Mouse (Mus musculus) intestine, postnatal 0 days (tissue): ENCODE measurements at regions not wholly inside any gene's neighbourhood (a gene's known extent, or its start where the extent isn't known, plus 50 kb on each side); places are given as distances from the start of the nearest gene placed in this dataset.

ENCODE experiments used
- ATAC-seq: fragments of 200-750 bp; cut with Nextera tagmentation; 2 replicates; pipeline ENCODE4 v1.8.0; 2017; ENCODE audit warnings: mild to moderate bottlenecking, moderate TSS enrichment, moderate library complexity
- H3K27ac ChIP-seq: fragments of 300-500 bp; sonication (generic); 2 replicates; pipeline ENCODE4 v1.5.1; 2014; ENCODE audit warnings: mild to moderate bottlenecking, low read depth, low read length, moderate library complexity
- H3K27me3 ChIP-seq: fragments of 300-500 bp; sonication (generic); replicated peaks from 2 replicates; pipeline ENCODE4 v1.6.1; 2014; ENCODE audit warnings: low read length, mixed read lengths; ENCODE audit not compliant: control insufficient read depth, insufficient read depth
- H3K36me3 ChIP-seq: fragments of 300-500 bp; sonication (generic); 2 replicates; pipeline ENCODE4 v1.6.1; 2014; ENCODE audit warnings: mild to moderate bottlenecking, moderate library complexity; ENCODE audit not compliant: control insufficient read depth, insufficient read depth
- H3K4me1 ChIP-seq: fragments of 300-500 bp; sonication (generic); replicated peaks from 2 replicates; pipeline ENCODE4 v1.6.1; 2014; ENCODE audit warnings: antibody characterized with exemption, low read length, mixed read lengths; ENCODE audit not compliant: control insufficient read depth, insufficient read depth
- H3K4me2 ChIP-seq: fragments of 300-500 bp; sonication (generic); replicated peaks from 2 replicates; pipeline ENCODE4 v1.6.1; 2014; ENCODE audit warnings: low read depth, mild to moderate bottlenecking, moderate library complexity
- H3K4me3 ChIP-seq: fragments of 300-500 bp; sonication (generic); 2 replicates; pipeline ENCODE4 v1.5.1; 2014; ENCODE audit warnings: low read depth, low read length
- H3K9ac ChIP-seq: fragments of 300-500 bp; sonication (generic); 2 replicates; pipeline ENCODE4 v1.6.1; 2014; ENCODE audit warnings: mild to moderate bottlenecking, low read depth, low read length
- H3K9me3 ChIP-seq: fragments of 300-500 bp; sonication (generic); 2 replicates; pipeline ENCODE4 v1.6.1; 2016; ENCODE audit warnings: mixed run types; ENCODE audit not compliant: control insufficient read depth
- CTCF ChIP-seq: sonication (generic); IDR thresholded peaks from 2 replicates; pipeline ENCODE4 v1.5.1; 2016; ENCODE audit warnings: low read depth, mild to moderate bottlenecking, control low read depth, antibody characterized with exemption, moderate library complexity
- WGBS: fragments of 180-500 bp; shearing (Covaris S2); extraction: QIAGEN DNeasy Blood & Tissue Kit; methylation state at CpG from one replicate; pipeline ENCODE4 v1.1.7; 2014; 5-methylcytosine and 5-hydroxymethylcytosine counted together

GRCm38 (mm10) chr3:147127740-147128139, 275.6 kb downstream of the Ttll7 start:
- no peak for TF ChIP-seq CTCF
- Histone ChIP-seq H3K4me1 (no peaks in the 10 kb centered on the region), H3K4me2 (no peak overlapping the region), H3K9me3 (no peaks in the 10 kb centered on the region), H3K36me3 (no peaks in the 10 kb centered on the region), H3K9ac (no peak overlapping the region), H3K4me3 (no peak overlapping the region), H3K27me3 (no peaks in the 10 kb centered on the region), H3K27ac (no peak overlapping the region)
- WGBS, result 75% methylated on average over 6 of the region's 6 CpGs
- ATAC-seq, result no peak

GRCm38 (mm10) chr3:147132830-147133229, 280.7 kb downstream of the Ttll7 start:
- Histone ChIP-seq H3K9ac (no peak overlapping the region), H3K9me3 (no peaks in the 10 kb centered on the region), H3K36me3 (no peaks in the 10 kb centered on the region), H3K27me3 (no peaks in the 10 kb centered on the region), H3K27ac (no peak overlapping the region), H3K4me3 (no peak overlapping the region), H3K4me2 (no peak overlapping the region), H3K4me1 (no peaks in the 10 kb centered on the region)
- TF ChIP-seq CTCF, result no peak
- WGBS, result 89% methylated on average over 13 of the region's 13 CpGs
- no peak for ATAC-seq

- no peak for TF ChIP-seq CTCF
- H3K4me1 ChIP-seq, result no peaks in the 10 kb centered on the region
- no peaks in the 10 kb centered on the region for H3K27me3 ChIP-seq
- 92% methylated on average over 13 of the region's 13 CpGs for WGBS
- no peak overlapping the region for H3K9ac ChIP-seq
- no peaks in the 10 kb centered on the region for H3K36me3 ChIP-seq
- H3K4me2 ChIP-seq, result no peak overlapping the region
- no peak overlapping the region for H3K4me3 ChIP-seq
- no peaks in the 10 kb centered on the region for H3K9me3 ChIP-seq
- no peak for ATAC-seq
- no peak overlapping the region for H3K27ac ChIP-seq
These were observed 281.2 kb downstream of the Ttll7 start for GRCm38 (mm10) chr3:147133408-147133807.

DNA sequence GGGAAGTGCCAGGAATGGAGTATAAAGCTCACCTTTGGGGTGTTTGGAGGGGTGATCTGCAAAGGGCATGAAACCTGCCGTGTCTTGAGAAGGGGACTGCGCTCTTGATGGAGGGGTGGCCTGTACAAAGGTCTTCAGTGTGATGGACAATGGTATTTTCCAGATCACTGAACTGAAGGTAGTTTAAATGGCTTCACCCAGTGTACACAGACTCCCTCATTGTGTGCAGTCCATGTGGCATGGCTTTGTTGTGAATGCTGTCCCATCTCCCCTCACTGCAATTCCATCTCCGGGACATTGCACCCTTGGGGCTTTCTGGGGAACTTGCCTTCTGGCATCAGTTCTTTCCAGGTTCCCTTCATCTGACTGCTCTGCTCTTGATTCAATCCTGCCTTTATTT, 288.2 kb downstream of the Ttll7 start:
- ATAC-seq, result no peak
- H3K9me3 ChIP-seq, result no peaks in the 10 kb centered on the region
- no peak overlapping the region for H3K4me2 ChIP-seq
- H3K36me3 ChIP-seq, result no peaks in the 10 kb centered on the region
- TF ChIP-seq CTCF, result no peak
- H3K4me1 ChIP-seq, result no peaks in the 10 kb centered on the region
- H3K4me3 ChIP-seq, result no peak overlapping the region
- no peak overlapping the region for H3K27ac ChIP-seq
- H3K27me3 ChIP-seq, result no peaks in the 10 kb centered on the region
- no peak overlapping the region for H3K9ac ChIP-seq
- WGBS, result 86% methylated on average over 3 of the region's 3 CpGs

DNA sequence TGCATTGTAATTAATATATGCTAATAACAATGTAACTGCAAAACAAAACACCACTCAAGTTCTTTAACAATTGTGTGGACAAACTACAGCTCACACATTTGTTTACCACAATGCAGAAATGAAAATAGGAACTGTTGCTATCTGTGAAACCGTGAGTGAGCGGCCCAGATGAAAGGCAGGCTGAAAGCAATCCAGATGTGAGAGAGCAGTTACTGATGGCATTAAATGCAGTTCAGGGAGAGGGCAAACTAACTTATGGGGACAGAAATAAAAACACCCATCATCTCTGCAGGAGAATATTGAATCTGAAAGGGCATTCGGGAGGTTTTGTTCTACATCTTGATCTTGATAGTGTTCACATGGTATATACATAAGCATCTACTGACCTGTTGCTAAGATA, 301.3 kb downstream of the Ttll7 start:
- H3K4me1 ChIP-seq, result no peaks in the 10 kb centered on the region
- ATAC-seq, result no peak
- no peak overlapping the region for H3K4me3 ChIP-seq
- H3K9me3 ChIP-seq, result no peaks in the 10 kb centered on the region
- H3K27ac ChIP-seq, result no peak overlapping the region
- no peak overlapping the region for H3K9ac ChIP-seq
- 74% methylated on average over 3 of the region's 3 CpGs for WGBS
- TF ChIP-seq CTCF, result no peak
- no peaks in the 10 kb centered on the region for H3K36me3 ChIP-seq
- no peaks in the 10 kb centered on the region for H3K27me3 ChIP-seq
- H3K4me2 ChIP-seq, result no peak overlapping the region

DNA sequence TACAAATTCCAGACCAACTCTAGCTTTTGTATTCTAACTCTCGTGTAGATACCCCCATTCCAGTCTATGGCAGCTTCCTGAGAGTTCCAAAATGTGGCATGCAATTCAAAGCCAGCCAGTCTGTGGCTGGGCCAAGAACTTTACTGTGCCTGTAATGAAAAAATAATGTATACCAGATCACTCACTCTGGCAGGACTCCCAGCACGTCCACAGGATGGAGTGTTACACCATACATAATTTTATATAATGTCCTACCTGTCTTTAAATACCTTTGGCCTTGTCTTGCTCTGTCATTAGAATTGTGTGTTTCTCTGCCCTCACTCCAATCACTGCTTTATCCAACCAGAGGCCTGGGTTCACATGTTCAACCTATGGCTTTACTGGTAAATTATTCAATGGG, 301.8 kb downstream of the Ttll7 start:
- Histone ChIP-seq H3K9ac (no peak overlapping the region), H3K4me3 (no peak overlapping the region), H3K27me3 (no peaks in the 10 kb centered on the region), H3K36me3 (no peaks in the 10 kb centered on the region), H3K27ac (no peak overlapping the region), H3K9me3 (no peaks in the 10 kb centered on the region), H3K4me2 (no peak overlapping the region), H3K4me1 (no peaks in the 10 kb centered on the region)
- WGBS, result 60% methylated on average over 2 of the region's 2 CpGs
- no peak for ATAC-seq
- no peak for TF ChIP-seq CTCF

GRCm38 (mm10) chr3:147163126-147163525, 311.0 kb downstream of the Ttll7 start:
- Histone ChIP-seq H3K4me3 (no peak overlapping the region), H3K4me1 (no peaks in the 10 kb centered on the region), H3K4me2 (no peak overlapping the region), H3K9ac (no peak overlapping the region), H3K36me3 (no peaks in the 10 kb centered on the region), H3K27me3 (no peaks in the 10 kb centered on the region), H3K9me3 (no peaks in the 10 kb centered on the region), H3K27ac (no peak overlapping the region)
- TF ChIP-seq CTCF, result no peak
- 82% methylated on average over 10 of the region's 10 CpGs for WGBS
- ATAC-seq, result no peak
